Mouse (Mus musculus) liver, embryonic 14.5 days (tissue): ENCODE data around the gene Plcb4.

Experiments
- CTCF ChIP-seq: IDR thresholded peaks from 2 replicates; pipeline ENCODE4 v1.5.1; 2016; ENCODE audit warnings: antibody characterized with exemption, low read depth, control low read depth
- EP300 ChIP-seq: IDR thresholded peaks from 2 replicates; pipeline ENCODE4 v1.6.1; 2016; ENCODE audit warnings: antibody characterized with exemption, low read depth

DNA sequence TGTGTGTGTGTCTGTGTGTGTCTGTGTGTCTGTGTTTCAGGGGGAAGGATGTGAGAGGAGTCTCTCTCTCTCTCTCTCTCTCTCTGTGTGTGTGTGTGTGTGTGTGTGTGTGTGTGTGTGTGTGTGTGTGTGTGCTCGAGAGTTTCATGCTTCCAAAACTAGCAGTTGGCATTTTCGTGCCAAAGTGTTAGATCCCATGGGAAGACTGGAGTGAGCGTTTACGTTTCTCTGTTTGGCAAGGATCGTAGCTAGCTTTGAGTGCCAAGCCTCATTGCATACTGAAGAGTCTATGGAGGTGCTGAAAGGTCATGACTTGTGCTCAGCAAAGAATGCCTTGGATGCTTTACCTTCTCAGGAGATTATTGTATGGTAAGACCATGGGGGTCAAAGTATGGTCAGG lies 259.3 kb downstream of the Plcb4 start:
- TF ChIP-seq EP300 (no peak), CTCF (no peak)
